Mouse (Mus musculus) layer of hippocampus, adult 9-10 months (tissue): ENCODE measurements at regions not wholly inside any gene's neighbourhood (a gene's known extent, or its start where the extent isn't known, plus 50 kb on each side); places are given as distances from the start of the nearest gene placed in this dataset.

Experiments used
- DNase-seq: peaks from one replicate; pipeline ENCODE4 v3.0.0; 2022; ENCODE audit warnings: low spot score

DNA sequence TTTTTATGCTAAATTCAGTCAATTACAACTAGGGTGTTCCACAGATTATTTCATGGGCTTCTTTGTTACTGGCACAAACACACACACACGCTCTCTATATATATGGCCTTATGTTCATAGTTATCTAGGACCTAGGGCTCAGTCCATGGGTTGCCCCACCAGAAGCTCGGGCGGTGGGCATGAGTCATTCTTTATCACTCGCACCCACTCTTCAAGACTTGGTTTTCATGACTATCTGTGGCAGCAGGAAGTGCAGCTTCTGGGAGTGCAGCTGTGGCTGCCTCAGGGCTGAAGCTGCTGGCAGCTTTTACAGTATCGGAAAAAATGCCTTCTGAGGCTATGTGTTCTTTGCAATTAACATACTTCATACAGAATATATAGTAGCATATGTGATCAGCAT lies 198.7 kb downstream of the Ipo11 start:
- DNase-seq, result no peak

DNA sequence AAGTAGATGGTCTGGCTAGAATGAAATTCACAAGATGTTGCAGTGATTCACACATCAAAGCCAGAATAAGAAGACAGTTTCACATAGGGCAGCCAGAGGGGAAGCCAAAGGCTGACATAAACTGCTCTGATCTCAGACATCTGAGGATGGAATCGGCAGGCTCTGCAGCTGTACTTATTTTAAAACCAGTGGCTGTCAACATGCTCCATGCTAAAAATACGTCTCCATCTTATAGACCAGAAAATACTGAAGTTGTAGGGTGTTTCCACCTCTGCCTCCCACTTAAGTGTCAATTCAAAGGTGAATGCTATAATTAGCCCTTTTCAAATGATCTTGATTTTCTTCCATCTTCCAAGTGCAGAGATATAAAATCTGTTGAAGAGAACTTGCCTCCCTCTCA lies 202.4 kb downstream of the Ipo11 start:
- DNase-seq, result no peak

- no peak for DNase-seq
These were observed 203.9 kb downstream of the Ipo11 start for GRCm38 (mm10) chr13:106732906-106733305.

DNA sequence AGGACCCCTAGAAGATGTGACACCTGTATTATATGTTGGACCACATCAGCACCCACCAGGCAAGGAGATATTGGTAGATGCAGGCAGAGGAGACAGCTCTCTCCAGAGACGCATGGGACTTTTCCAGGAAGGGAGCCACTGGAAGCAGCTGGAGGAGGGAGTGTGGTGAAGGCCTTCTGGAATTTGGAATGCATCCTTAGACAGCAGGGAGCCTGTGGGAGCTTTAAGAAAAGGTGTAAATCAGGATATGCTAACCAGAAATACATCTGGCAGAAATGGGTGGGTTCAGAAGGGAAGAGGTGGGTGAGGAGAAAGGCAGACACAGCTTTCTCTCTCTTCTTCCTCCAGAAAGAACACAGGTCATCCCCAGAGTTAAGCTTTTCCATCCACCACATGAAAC lies 213.4 kb downstream of the Ipo11 start:
- no peak for DNase-seq

GRCm38 (mm10) chr13:106721167-106721566 lies 215.6 kb downstream of the Ipo11 start:
- no peak for DNase-seq

- no peak for DNase-seq
These were observed 221.0 kb downstream of the Ipo11 start for GRCm38 (mm10) chr13:106715771-106716170.

DNA sequence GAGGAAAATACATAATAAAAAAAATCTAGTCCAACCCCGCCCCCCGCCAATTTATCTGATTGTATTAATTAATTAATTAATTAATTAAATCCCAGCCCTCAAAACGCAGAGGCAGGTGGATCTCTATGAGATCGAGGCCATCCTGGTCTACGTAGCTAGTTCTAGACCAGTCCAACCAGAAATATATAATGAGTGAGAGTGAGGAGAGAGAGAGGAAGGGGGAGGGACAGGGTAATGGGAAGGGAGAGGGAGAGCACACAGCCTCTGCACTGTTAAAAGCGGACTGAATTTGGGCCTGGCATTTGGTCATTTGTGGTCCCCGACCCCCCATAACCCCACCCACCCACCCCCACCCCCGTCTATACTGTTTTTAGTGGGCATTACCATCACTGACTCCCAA lies 221.5 kb downstream of the Ipo11 start:
- no peak for DNase-seq

- no peak for DNase-seq
These were observed 226.2 kb downstream of the Ipo11 start for GRCm38 (mm10) chr13:106710580-106710979.

DNA sequence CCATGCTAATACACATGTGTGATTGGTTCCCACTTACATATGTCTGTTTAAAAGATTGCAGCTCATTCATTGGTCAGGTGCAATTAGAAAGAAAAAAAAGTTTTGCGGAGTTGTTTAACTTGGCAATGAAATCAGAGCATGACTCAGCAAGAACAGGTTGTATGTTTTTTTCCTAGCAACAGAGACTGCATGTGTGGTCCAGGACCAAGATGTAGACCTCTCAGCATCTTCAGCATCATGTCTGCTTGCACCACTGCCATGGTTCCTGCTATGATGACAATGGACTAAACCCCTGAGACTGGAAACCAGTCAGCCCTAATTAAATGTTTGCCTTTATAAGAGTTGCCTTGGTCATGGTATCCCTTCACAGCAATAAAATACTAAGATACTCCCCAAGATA lies 236.4 kb downstream of the Ipo11 start:
- no peak for DNase-seq

GRCm38 (mm10) chr13:106699957-106700356 lies 236.8 kb downstream of the Ipo11 start:
- DNase-seq, result no peak

DNA sequence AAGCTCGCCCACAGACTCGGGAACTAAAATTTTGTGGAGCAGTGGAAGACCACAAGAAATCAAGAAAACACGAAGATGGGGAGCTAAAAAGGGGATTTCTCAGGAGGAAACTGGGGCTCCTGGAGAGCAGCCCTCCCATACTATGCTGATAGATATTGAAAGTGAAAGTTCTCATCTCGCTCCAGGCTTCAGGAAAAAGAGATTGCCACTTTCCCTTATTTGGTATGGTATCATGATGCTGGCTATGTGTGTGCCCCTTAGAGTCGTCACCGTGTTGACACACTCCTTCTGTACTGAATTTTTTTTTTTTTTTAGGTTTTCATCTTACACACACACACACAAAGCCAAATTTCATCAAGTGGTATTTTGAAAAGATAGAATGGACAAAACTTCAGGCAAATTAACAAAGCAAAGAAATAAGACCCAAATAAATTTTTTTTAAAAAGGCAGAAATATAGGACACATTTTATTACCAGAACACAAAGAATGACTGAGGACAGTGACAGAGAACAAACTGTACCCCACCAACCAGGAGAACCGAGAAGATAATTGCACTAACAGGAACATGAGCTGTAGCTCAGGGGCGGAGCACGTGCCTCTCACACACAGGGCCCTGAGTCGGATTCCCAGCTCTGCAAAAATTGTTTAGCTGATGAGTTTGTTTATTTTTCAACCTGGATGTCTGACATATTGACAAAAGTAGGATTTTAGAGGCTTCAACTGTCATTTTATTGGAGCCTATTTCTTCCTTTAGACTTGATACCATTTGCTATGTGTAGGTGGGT lies 244.8 kb downstream of the Ipo11 start:
- no peak for DNase-seq

- no peak for DNase-seq
These were observed 246.6 kb downstream of the Ipo11 start for GRCm38 (mm10) chr13:106690125-106690524.

DNA sequence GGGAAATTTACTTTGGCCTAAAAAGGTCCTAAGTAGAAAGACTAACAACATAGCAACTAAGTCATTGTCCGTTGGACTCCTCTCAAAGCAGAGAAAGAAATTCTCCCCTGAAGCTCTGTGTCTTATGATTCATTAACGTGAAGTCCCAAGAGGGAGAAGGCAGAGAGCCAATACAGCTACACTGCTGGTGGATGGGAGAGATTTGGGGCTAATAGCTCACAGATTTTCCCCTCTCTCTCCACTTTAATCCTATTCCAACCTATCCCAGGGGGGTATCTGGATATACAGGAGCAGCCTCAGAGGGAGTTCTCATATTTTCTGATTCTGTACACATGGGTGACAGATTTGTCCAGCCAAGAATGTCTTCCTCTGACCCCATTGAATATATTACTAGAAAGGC lies 247.1 kb downstream of the Ipo11 start:
- DNase-seq, result no peak

DNA sequence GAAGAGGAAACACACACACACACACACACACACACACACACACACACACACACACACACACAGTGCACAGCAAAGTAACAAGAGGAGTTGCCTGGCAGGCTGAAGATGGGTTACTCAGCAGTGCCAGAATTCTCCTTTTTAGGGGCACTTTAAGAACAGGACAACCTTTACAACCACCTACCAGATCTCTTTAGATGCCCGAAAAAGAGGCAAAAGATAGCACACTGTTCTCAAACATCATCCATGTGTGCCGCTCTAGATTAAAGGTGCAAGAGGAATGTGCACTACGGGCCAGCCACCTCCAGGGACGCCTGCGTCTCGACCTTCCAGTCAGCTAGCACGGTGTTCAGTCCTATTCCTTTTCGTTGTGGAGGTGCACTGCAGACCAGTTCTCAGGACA lies 247.7 kb downstream of the Ipo11 start:
- no peak for DNase-seq

DNA sequence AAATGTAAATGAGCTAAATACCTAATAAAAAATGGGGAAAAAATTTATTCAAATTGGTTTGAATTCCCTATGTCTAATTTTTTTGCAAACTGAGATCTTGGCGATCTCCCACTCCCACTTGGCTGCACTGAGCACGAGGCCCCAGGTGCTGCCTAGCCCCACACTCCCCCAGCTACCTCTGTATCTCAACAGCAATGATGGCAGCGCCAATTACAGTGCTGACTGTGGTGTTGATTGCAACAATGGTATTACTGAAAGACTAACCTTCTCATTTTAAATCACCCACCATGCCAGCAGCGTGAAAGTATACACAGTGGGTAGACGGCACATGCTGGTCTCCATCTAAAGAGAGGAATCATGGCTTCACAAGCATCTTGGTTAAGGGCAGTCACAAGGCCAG lies 267.1 kb downstream of the Ipo11 start:
- DNase-seq, result no peak

DNA sequence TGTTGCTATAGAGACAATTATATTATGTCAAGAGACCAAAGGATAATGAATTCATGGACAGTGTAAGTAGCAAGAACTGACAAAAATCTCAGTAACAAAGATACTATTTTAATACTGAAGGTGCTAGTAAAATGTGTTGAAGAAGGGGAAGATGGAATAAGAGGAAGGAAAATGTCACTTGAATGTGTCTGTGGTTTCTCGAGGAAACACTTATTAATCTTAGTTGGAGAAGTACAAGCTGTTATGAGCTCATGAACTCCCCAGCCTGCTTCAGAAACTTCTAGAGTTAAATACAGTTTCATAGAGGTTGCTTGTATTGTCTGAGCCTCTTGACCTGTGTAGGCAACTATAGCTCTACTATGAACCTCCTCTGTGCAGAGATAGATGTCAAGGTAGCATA lies 274.6 kb downstream of the Ipo11 start:
- no peak for DNase-seq

DNA sequence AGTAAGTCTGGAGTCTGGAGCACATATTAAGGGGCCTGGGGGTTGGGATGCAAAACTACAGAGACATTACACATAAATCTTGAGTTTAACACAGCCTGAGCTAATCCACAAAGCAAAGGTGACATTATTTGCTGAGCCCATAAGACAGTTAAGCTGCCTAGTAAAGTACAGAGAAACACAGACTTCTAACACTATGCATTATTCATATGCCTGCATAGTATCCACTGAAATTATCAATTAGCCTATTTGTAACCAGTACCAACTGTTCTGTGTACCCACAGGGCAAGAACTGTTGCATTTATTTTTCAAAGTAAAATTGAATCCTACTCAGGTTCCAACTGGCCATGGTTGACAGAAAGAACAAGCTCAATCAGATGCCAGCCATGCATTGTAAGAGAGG lies 287.4 kb downstream of the Ipo11 start:
- DNase-seq, result no peak

DNA sequence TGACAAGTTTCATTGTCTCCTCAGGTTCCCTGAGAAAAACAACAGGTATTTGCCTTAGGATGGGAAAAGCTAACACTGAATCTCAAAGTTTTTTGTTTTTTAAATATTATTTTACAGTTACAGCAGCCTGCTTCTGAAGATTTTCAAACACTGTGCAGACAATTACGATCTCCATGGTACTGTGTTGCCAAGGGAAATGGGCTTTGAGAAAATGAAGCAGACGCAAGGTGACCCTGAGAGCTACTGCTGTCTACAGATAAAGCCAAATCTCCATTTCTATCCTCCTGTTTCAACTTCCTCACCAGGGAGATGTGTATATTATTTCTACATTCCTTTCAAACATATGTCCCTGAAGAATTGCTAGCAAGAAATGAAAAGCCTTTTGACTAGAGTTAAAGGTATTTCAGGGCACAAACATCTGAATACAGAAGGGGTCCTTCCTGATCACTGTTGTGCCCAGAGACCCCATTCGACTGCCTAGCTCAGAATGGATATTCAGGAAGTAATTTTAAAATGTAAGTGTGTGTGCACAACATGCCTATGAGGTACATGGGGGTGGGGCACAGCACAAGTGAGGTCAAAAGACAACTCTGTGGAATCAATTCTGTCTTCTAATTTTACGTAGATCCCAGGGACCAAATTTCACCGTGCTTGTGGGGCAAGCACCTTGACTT lies 293.3 kb downstream of the Ipo11 start:
- DNase-seq, result no peak

GRCm38 (mm10) chr13:106638706-106639385 lies 297.9 kb downstream of the Ipo11 start:
- DNase-seq, result no peak

- no peak for DNase-seq
These were observed 345.0 kb downstream of the Ipo11 start for GRCm38 (mm10) chr13:106591729-106592128.

- DNase-seq, result no peak
These were observed 368.9 kb downstream of the Ipo11 start for GRCm38 (mm10) chr13:106567658-106568359.

DNA sequence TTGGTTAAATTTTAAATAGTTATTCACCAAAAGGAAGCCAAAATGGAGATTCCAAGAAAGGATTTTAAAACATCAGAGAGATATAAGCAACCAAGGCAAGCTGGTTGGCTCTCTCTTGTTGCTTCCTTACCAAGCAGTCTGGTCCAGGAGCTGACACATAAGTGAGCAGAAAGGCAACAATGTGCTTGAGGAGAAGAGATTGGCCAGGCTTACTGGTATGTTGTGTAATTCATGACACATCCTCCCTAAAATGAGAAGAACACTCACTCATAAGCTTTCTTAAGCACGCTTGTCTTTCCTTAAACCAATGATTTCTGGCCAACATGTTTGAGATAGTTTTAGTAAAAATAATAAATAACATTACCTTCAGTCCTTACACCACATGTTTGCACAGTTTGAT lies 374.2 kb downstream of the Ipo11 start:
- no peak for DNase-seq

- DNase-seq, result no peak
These were observed 374.6 kb downstream of the Ipo11 start for GRCm38 (mm10) chr13:106562161-106562560.
